Mouse (Mus musculus) limb, embryonic 15.5 days (tissue): ENCODE data around the gene Tspan33. TPM values are rescaled to one million over a fixed set of nuclear protein-coding genes. Genes with fewer than 3 reads are reported as not detected.
"Not testable (repeated sequence)": the region's sequence is repeated elsewhere in the genome, so short reads cannot be mapped to it uniquely, and the experiment has no call there.

Experiments
- ATAC-seq: fragments of 200-750 bp; cut with Nextera tagmentation; 2 replicates; pipeline ENCODE4 v1.8.0; 2017; ENCODE audit warnings: low read depth, moderate TSS enrichment; ENCODE audit not compliant: insufficient number of reproducible peaks, low FRiP score, low TSS enrichment
- H3K27ac ChIP-seq: fragments of 300-500 bp; sonication (generic); 2 replicates; pipeline ENCODE4 v1.5.1; 2015; ENCODE audit warnings: moderate library complexity, mild to moderate bottlenecking, inconsistent platforms
- H3K27me3 ChIP-seq: fragments of 300-500 bp; sonication (generic); 2 replicates; pipeline ENCODE4 v1.6.1; 2015; ENCODE audit warnings: inconsistent platforms
- H3K36me3 ChIP-seq: fragments of 300-500 bp; sonication (generic); 2 replicates; pipeline ENCODE4 v1.6.1; 2015; ENCODE audit warnings: inconsistent platforms
- H3K4me1 ChIP-seq: fragments of 300-500 bp; sonication (generic); 2 replicates; pipeline ENCODE4 v1.6.1; 2015; ENCODE audit warnings: inconsistent platforms
- H3K4me2 ChIP-seq: fragments of 300-500 bp; sonication (generic); 2 replicates; pipeline ENCODE4 v1.6.1; 2015; ENCODE audit warnings: mild to moderate bottlenecking, inconsistent platforms
- H3K4me3 ChIP-seq: fragments of 300-500 bp; sonication (generic); 2 replicates; pipeline ENCODE4 v1.5.1; 2015; ENCODE audit warnings: mild to moderate bottlenecking, inconsistent platforms
- H3K9ac ChIP-seq: fragments of 300-500 bp; sonication (generic); 2 replicates; pipeline ENCODE4 v1.6.1; 2015; ENCODE audit warnings: inconsistent platforms
- H3K9me3 ChIP-seq: fragments of 300-500 bp; sonication (generic); 2 replicates; pipeline ENCODE4 v1.6.1; 2016; ENCODE audit warnings: inconsistent platforms
- WGBS: fragments of 180-500 bp; shearing (Covaris S2); methylation state at CpG from one replicate; pipeline ENCODE4 v1.1.7; 2015; 5-methylcytosine and 5-hydroxymethylcytosine counted together
- polyA plus RNA-seq: library from polyadenylated mRNA; unstranded; fragments of >200 nt; fragmentation: Nextera tagmentation; extraction: Ambion mirVana; gene quantifications from 2 replicates; pipeline ENCODE4 v1.2.1, GENCODE M21; 2015

Gene Tspan33
- polyA plus RNA-seq, 1 experiment from 2014 or later: 4.3 TPM

GRCm38 (mm10) chr6:29729491-29729890, 35.5 kb downstream of the Tspan33 start:
- Histone ChIP-seq H3K4me3 (no peak overlapping the region), H3K9me3 (no peaks in the 10 kb centered on the region), H3K27ac (no peak overlapping the region), H3K4me2 (no peak overlapping the region), H3K27me3 (no peaks in the 10 kb centered on the region), H3K4me1 (no peaks in the 10 kb centered on the region; the same call in 1 of the 2 replicates), H3K9ac (no peak overlapping the region), H3K36me3 (no peaks in the 10 kb centered on the region)
- 75% methylated on average over 1 of the region's 1 CpGs for WGBS
- ATAC-seq: no peak

- Histone ChIP-seq H3K4me2 (peak within 1 kb of the TSS; percentile 76), H3K9ac (peak within 1 kb of the TSS; percentile 99), H3K27ac (peak within 1 kb of the TSS; percentile 98), H3K27me3 (no peaks in the 10 kb centered on the region), H3K4me3 (peak within 1 kb of the TSS; percentile 88), H3K36me3 (peaks cover 9% of the 10 kb centered on the region; the same call in 1 of the 2 replicates), H3K4me1 (peaks cover 22% of the 10 kb centered on the region), H3K9me3 (no peaks in the 10 kb centered on the region)
- WGBS: 0% methylated on average over 15 of the region's 30 CpGs
- ATAC-seq: peak; percentile 96
Measured at GRCm38 (mm10) chr6:29735336-29735688, 41.3 kb downstream of the Tspan33 start, which contains the start of gene Smo. Smo (plus strand) TSS chr6:29735503.

- H3K36me3 ChIP-seq: peaks cover 9% of the 10 kb centered on the region; the same call in 1 of the 2 replicates
- no peaks in the 10 kb centered on the region for H3K9me3 ChIP-seq
- peak overlapping the region; percentile 98 for H3K27ac ChIP-seq
- under 1% methylated on average over 75 of the region's 75 CpGs for WGBS
- peak overlapping the region; percentile 88 for H3K4me3 ChIP-seq
- peaks cover 26% of the 10 kb centered on the region for H3K4me1 ChIP-seq
- peak; percentile 62 for ATAC-seq
- peak overlapping the region; percentile 99 for H3K9ac ChIP-seq
- no peaks in the 10 kb centered on the region for H3K27me3 ChIP-seq
- peak overlapping the region; percentile 76 for H3K4me2 ChIP-seq
Measured at GRCm38 (mm10) chr6:29735689-29736451, 41.8 kb downstream of the Tspan33 start.

- Histone ChIP-seq H3K9ac (peak overlapping the region; percentile 99), H3K9me3 (no peaks in the 10 kb centered on the region), H3K4me3 (peak overlapping the region; percentile 88), H3K4me2 (peak overlapping the region; percentile 76), H3K36me3 (peaks cover 9% of the 10 kb centered on the region; the same call in 1 of the 2 replicates), H3K27ac (peak overlapping the region; percentile 98), H3K4me1 (peaks cover 26% of the 10 kb centered on the region), H3K27me3 (no peaks in the 10 kb centered on the region)
- ATAC-seq: no peak
- 9% methylated on average over 13 of the region's 13 CpGs for WGBS
Measured at GRCm38 (mm10) chr6:29736610-29737458, 42.8 kb downstream of the Tspan33 start.

GRCm38 (mm10) chr6:29751466-29752152, 57.6 kb downstream of the Tspan33 start:
- ATAC-seq: no peak
- H3K9ac ChIP-seq: no peak overlapping the region
- H3K27ac ChIP-seq: peak overlapping the region; percentile 63; the same call in 1 of the 2 replicates
- 74% methylated on average over 3 of the region's 3 CpGs for WGBS
- no peak overlapping the region for H3K4me2 ChIP-seq
- no peak overlapping the region for H3K4me3 ChIP-seq
- 0 out of 2 replicates have a peak, but pooled peaks cover 4% of the 10 kb centered on the region for H3K9me3 ChIP-seq
- H3K27me3 ChIP-seq: no peaks in the 10 kb centered on the region
- H3K36me3 ChIP-seq: peaks cover 29% of the 10 kb centered on the region
- H3K4me1 ChIP-seq: peaks cover 11% of the 10 kb centered on the region; the same call in 1 of the 2 replicates

- Histone ChIP-seq H3K27ac (no peak overlapping the region), H3K9me3 (0 out of 2 replicates have a peak, but pooled peaks cover under 1% of the 10 kb centered on the region), H3K4me1 (peaks cover 11% of the 10 kb centered on the region; the same call in 1 of the 2 replicates), H3K4me2 (no peak overlapping the region), H3K4me3 (no peak overlapping the region), H3K36me3 (peaks cover 46% of the 10 kb centered on the region), H3K9ac (no peak overlapping the region), H3K27me3 (no peaks in the 10 kb centered on the region)
- no peak for ATAC-seq
- WGBS: 90% methylated on average over 11 of the region's 11 CpGs
Measured at GRCm38 (mm10) chr6:29753336-29753735, 59.3 kb downstream of the Tspan33 start.

GRCm38 (mm10) chr6:29756001-29756400, 62.0 kb downstream of the Tspan33 start:
- H3K36me3 ChIP-seq: peaks cover 64% of the 10 kb centered on the region
- no peaks in the 10 kb centered on the region for H3K9me3 ChIP-seq
- WGBS: 87% methylated on average over 5 of the region's 5 CpGs
- H3K9ac ChIP-seq: no peak overlapping the region
- H3K4me2 ChIP-seq: no peak overlapping the region
- ATAC-seq: no peak
- H3K27me3 ChIP-seq: no peaks in the 10 kb centered on the region
- no peak overlapping the region for H3K4me3 ChIP-seq
- peaks cover 6% of the 10 kb centered on the region; the same call in 1 of the 2 replicates for H3K4me1 ChIP-seq
- no peak overlapping the region for H3K27ac ChIP-seq

- H3K4me1 ChIP-seq: peaks cover 6% of the 10 kb centered on the region; the same call in 1 of the 2 replicates
- WGBS: 88% methylated on average over 4 of the region's 4 CpGs
- no peaks in the 10 kb centered on the region for H3K9me3 ChIP-seq
- H3K36me3 ChIP-seq: peaks cover 69% of the 10 kb centered on the region
- H3K9ac ChIP-seq: no peak overlapping the region
- no peak for ATAC-seq
- no peak overlapping the region for H3K4me3 ChIP-seq
- H3K27ac ChIP-seq: no peak overlapping the region
- H3K4me2 ChIP-seq: no peak overlapping the region
- H3K27me3 ChIP-seq: no peaks in the 10 kb centered on the region
Measured at GRCm38 (mm10) chr6:29756476-29756875, 62.5 kb downstream of the Tspan33 start.

- H3K4me1 ChIP-seq: no peaks in the 10 kb centered on the region
Measured at GRCm38 (mm10) chr6:29758417-29758816, 64.4 kb downstream of the Tspan33 start.

GRCm38 (mm10) chr6:29759012-29759679, 65.1 kb downstream of the Tspan33 start:
- Histone ChIP-seq H3K4me3 (no peak overlapping the region), H3K27me3 (no peaks in the 10 kb centered on the region), H3K36me3 (peaks cover 69% of the 10 kb centered on the region), H3K9ac (no peak overlapping the region), H3K27ac (no peak overlapping the region), H3K4me2 (no peak overlapping the region), H3K4me1 (no peaks in the 10 kb centered on the region), H3K9me3 (no peaks in the 10 kb centered on the region)
- no peak for ATAC-seq
- 89% methylated on average over 13 of the region's 13 CpGs for WGBS

More at GRCm38 (mm10) chr6:29758417-29758816, 64.4 kb downstream of the Tspan33 start:
- H3K27me3 ChIP-seq: no peaks in the 10 kb centered on the region
- ATAC-seq: no peak
- H3K4me2 ChIP-seq: no peak overlapping the region
- H3K9ac ChIP-seq: no peak overlapping the region
- no peak overlapping the region for H3K4me3 ChIP-seq
- 46% methylated on average over 4 of the region's 4 CpGs for WGBS
- H3K36me3 ChIP-seq: peaks cover 74% of the 10 kb centered on the region
- H3K9me3 ChIP-seq: no peaks in the 10 kb centered on the region
- no peak overlapping the region for H3K27ac ChIP-seq

GRCm38 (mm10) chr6:29760397-29760796, 66.4 kb downstream of the Tspan33 start:
- H3K4me3 ChIP-seq, H3K9ac ChIP-seq, H3K4me1 ChIP-seq, H3K4me2 ChIP-seq, H3K27ac ChIP-seq, H3K27me3 ChIP-seq, ATAC-seq, H3K9me3 ChIP-seq: not testable (repeated sequence)
- WGBS: 88% methylated on average over 2 of the region's 2 CpGs
- H3K36me3 ChIP-seq: peaks cover 57% of the 10 kb centered on the region
